Mouse (Mus musculus) megakaryocyte, embryonic 14.5 days (primary cell): Measurements from ENCODE around the gene Eml3. TPM values are rescaled to one million over a fixed set of nuclear protein-coding genes. Genes with fewer than 3 reads are reported as not detected.

Source experiments
- H3K27me3 ChIP-seq: replicated peaks from 2 replicates; pipeline ENCODE3; 2012; ENCODE audit warnings: inconsistent platforms
- H3K36me3 ChIP-seq: replicated peaks from 2 replicates; pipeline ENCODE3; 2012; ENCODE audit warnings: low read length, inconsistent platforms, mixed read lengths
- H3K4me1 ChIP-seq: 2 replicates; pipeline ENCODE4 v1.6.1; 2012; ENCODE audit warnings: inconsistent platforms
- H3K4me3 ChIP-seq: replicated peaks from 2 replicates; pipeline ENCODE3; 2012; ENCODE audit warnings: moderate library complexity, mild to moderate bottlenecking, inconsistent platforms
- H3K9me3 ChIP-seq: 2 replicates; pipeline ENCODE4 v1.6.1; 2012; ENCODE audit warnings: inconsistent platforms
- FLI1 ChIP-seq: IDR thresholded peaks from 2 replicates; pipeline ENCODE4 v1.6.1; 2012; ENCODE audit warnings: low read length, inconsistent platforms, mixed read lengths
- GATA1 ChIP-seq: IDR thresholded peaks from 3 replicates; pipeline ENCODE4 v1.6.1; 2012; ENCODE audit warnings: mixed read lengths, low read length, inconsistent platforms, borderline replicate concordance
- polyA plus RNA-seq: library from polyadenylated mRNA; stranded (reverse); fragments of >175 nt; gene quantifications from 2 replicates; pipeline ENCODE4 v1.2.3, GENCODE M21; 2012; ENCODE audit warnings: low replicate concordance; ENCODE audit not compliant: insufficient read depth

The Eml3 gene
- polyA plus RNA-seq, 1 experiment = 31.6 TPM

- no peak for TF ChIP-seq FLI1
- TF ChIP-seq GATA1 = no peak
- H3K9me3 ChIP-seq = no peaks in the 10 kb centered on the region
- peaks cover 48% of the 10 kb centered on the region for H3K4me1 ChIP-seq
- H3K36me3 ChIP-seq = peaks cover 73% of the 10 kb centered on the region
- H3K27me3 ChIP-seq = no peaks in the 10 kb centered on the region
- H3K4me3 ChIP-seq = peak overlapping the region; percentile 65
Observed at GRCm38 (mm10) chr19:8945251-8945650, 15.9 kb downstream of the Eml3 start.

- Histone ChIP-seq H3K4me1 (peaks cover 47% of the 10 kb centered on the region), H3K4me3 (no peak overlapping the region)
Observed at GRCm38 (mm10) chr19:8946929-8947328, 17.6 kb downstream of the Eml3 start.

GRCm38 (mm10) chr19:8950190-8950589, 20.8 kb downstream of the Eml3 start:
- no peaks in the 10 kb centered on the region for H3K9me3 ChIP-seq
- peaks cover 54% of the 10 kb centered on the region for H3K4me1 ChIP-seq
- H3K4me3 ChIP-seq = no peak overlapping the region
- H3K27me3 ChIP-seq = no peaks in the 10 kb centered on the region
- no peak for TF ChIP-seq GATA1
- no peak for TF ChIP-seq FLI1
- H3K36me3 ChIP-seq = peaks cover 74% of the 10 kb centered on the region

More at GRCm38 (mm10) chr19:8946929-8947328, 17.6 kb downstream of the Eml3 start:
- TF ChIP-seq FLI1 (no peak), GATA1 (no peak)
- H3K27me3 ChIP-seq = no peaks in the 10 kb centered on the region
- H3K36me3 ChIP-seq = peaks cover 79% of the 10 kb centered on the region
- H3K9me3 ChIP-seq = no peaks in the 10 kb centered on the region

GRCm38 (mm10) chr19:8952241-8952640, 22.9 kb downstream of the Eml3 start:
- no peaks in the 10 kb centered on the region for H3K27me3 ChIP-seq
- no peaks in the 10 kb centered on the region for H3K9me3 ChIP-seq
- no peak for TF ChIP-seq GATA1
- no peak for TF ChIP-seq FLI1
- H3K4me3 ChIP-seq = peak overlapping the region; percentile 96
- H3K36me3 ChIP-seq = peaks cover 73% of the 10 kb centered on the region
- peaks cover 47% of the 10 kb centered on the region for H3K4me1 ChIP-seq

- Histone ChIP-seq H3K4me1 (peaks cover 47% of the 10 kb centered on the region), H3K4me3 (peak within 1 kb of the TSS; percentile 96), H3K27me3 (no peaks in the 10 kb centered on the region), H3K9me3 (no peaks in the 10 kb centered on the region), H3K36me3 (peaks cover 69% of the 10 kb centered on the region)
- TF ChIP-seq GATA1 = no peak
- TF ChIP-seq FLI1 = no peak
Observed at GRCm38 (mm10) chr19:8953135-8954039, 24.0 kb downstream of the Eml3 start, which contains the start of gene Tut1. Gene Tut1 (plus strand): TSS chr19:8953847.

- peak overlapping the region; percentile 96 for H3K4me3 ChIP-seq
- TF ChIP-seq FLI1 = no peak
- no peak for TF ChIP-seq GATA1
- peaks cover 47% of the 10 kb centered on the region for H3K4me1 ChIP-seq
- H3K36me3 ChIP-seq = peaks cover 69% of the 10 kb centered on the region
- H3K27me3 ChIP-seq = no peaks in the 10 kb centered on the region
- H3K9me3 ChIP-seq = no peaks in the 10 kb centered on the region
Observed at GRCm38 (mm10) chr19:8954171-8954570, 24.8 kb downstream of the Eml3 start.

- Histone ChIP-seq H3K36me3 (peaks cover 86% of the 10 kb centered on the region), H3K4me3 (no peak overlapping the region), H3K9me3 (no peaks in the 10 kb centered on the region)
Observed at GRCm38 (mm10) chr19:8962256-8962655, 32.9 kb downstream of the Eml3 start.

GRCm38 (mm10) chr19:8965075-8965474, 35.7 kb downstream of the Eml3 start:
- H3K27me3 ChIP-seq = no peaks in the 10 kb centered on the region
- TF ChIP-seq GATA1 (no peak), FLI1 (no peak)
- no peaks in the 10 kb centered on the region for H3K9me3 ChIP-seq
- peaks cover 53% of the 10 kb centered on the region for H3K4me1 ChIP-seq
- peaks cover 78% of the 10 kb centered on the region for H3K36me3 ChIP-seq
- peak overlapping the region; percentile 18 for H3K4me3 ChIP-seq

More at GRCm38 (mm10) chr19:8962256-8962655, 32.9 kb downstream of the Eml3 start:
- TF ChIP-seq GATA1 (no peak), FLI1 (no peak)
- peaks cover 45% of the 10 kb centered on the region for H3K4me1 ChIP-seq
- H3K27me3 ChIP-seq = no peaks in the 10 kb centered on the region

- peaks cover 78% of the 10 kb centered on the region for H3K36me3 ChIP-seq
- peaks cover 51% of the 10 kb centered on the region for H3K4me1 ChIP-seq
- no peaks in the 10 kb centered on the region for H3K9me3 ChIP-seq
- no peaks in the 10 kb centered on the region for H3K27me3 ChIP-seq
- no peak for TF ChIP-seq GATA1
- TF ChIP-seq FLI1 = no peak
- H3K4me3 ChIP-seq = peak overlapping the region; percentile 91
Observed at GRCm38 (mm10) chr19:8965771-8966170, 36.4 kb downstream of the Eml3 start.

GRCm38 (mm10) chr19:8966198-8966589, 36.8 kb downstream of the Eml3 start:
- no peaks in the 10 kb centered on the region for H3K9me3 ChIP-seq
- no peaks in the 10 kb centered on the region for H3K27me3 ChIP-seq
- peaks cover 52% of the 10 kb centered on the region for H3K4me1 ChIP-seq
- TF ChIP-seq FLI1 = no peak
- no peak for TF ChIP-seq GATA1
- peaks cover 78% of the 10 kb centered on the region for H3K36me3 ChIP-seq
- peak overlapping the region; percentile 91 for H3K4me3 ChIP-seq
